Mouse (Mus musculus) urinary bladder, postnatal 4 days (tissue): ENCODE measurements around the gene Kctd5.

Experiments
- DNase-seq, 2 experiments: peaks; one replicate each; pipeline ENCODE4 v3.0.0; 2021 to 2022; ENCODE audit warnings: low spot score in 2 of 2

Kctd5 gene

GRCm38 (mm10) chr17:24037360-24037759 lies 35.9 kb downstream of the Kctd5 start:
- no peak for DNase-seq

- DNase-seq: no peak
Observed at GRCm38 (mm10) chr17:24036954-24037353, 36.3 kb downstream of the Kctd5 start.

- DNase-seq: no peak
Observed at GRCm38 (mm10) chr17:24035087-24035486, 38.2 kb downstream of the Kctd5 start.

- no peak for DNase-seq
Observed at GRCm38 (mm10) chr17:24030551-24030950, 42.7 kb downstream of the Kctd5 start.

GRCm38 (mm10) chr17:24029477-24029876 lies 43.8 kb downstream of the Kctd5 start:
- DNase-seq: no peak

GRCm38 (mm10) chr17:24021375-24022199 lies 51.7 kb downstream of the Kctd5 start:
- DNase-seq: no peak

- no peak for DNase-seq
Observed at GRCm38 (mm10) chr17:24020696-24021095, 52.6 kb downstream of the Kctd5 start.

GRCm38 (mm10) chr17:24015727-24016126 lies 57.6 kb downstream of the Kctd5 start:
- no peak for DNase-seq

GRCm38 (mm10) chr17:24014433-24014965 lies 58.8 kb downstream of the Kctd5 start:
- no peak for DNase-seq

GRCm38 (mm10) chr17:24012921-24013320 lies 60.4 kb downstream of the Kctd5 start:
- DNase-seq: no peak

- DNase-seq: no peak
Observed at GRCm38 (mm10) chr17:24009617-24010016, 63.7 kb downstream of the Kctd5 start.

- no peak for DNase-seq
Observed at GRCm38 (mm10) chr17:24008105-24008504, 65.2 kb downstream of the Kctd5 start.

- no peak for DNase-seq
Observed at GRCm38 (mm10) chr17:24007391-24007790, 65.9 kb downstream of the Kctd5 start.

GRCm38 (mm10) chr17:24006930-24007329 lies 66.4 kb downstream of the Kctd5 start:
- DNase-seq: no peak

GRCm38 (mm10) chr17:24005049-24005448 lies 68.2 kb downstream of the Kctd5 start:
- no peak for DNase-seq

- no peak for DNase-seq
Observed at GRCm38 (mm10) chr17:24004071-24004665, 69.1 kb downstream of the Kctd5 start.

- DNase-seq: no peak
Observed at GRCm38 (mm10) chr17:24000404-24000803, 72.9 kb downstream of the Kctd5 start.

GRCm38 (mm10) chr17:23998383-23998782 lies 74.9 kb downstream of the Kctd5 start:
- peak in 1 of 2 experiments; percentile 36 for DNase-seq

- DNase-seq: peak in 1 of 2 experiments; percentile 53
Observed at GRCm38 (mm10) chr17:23997901-23998300, 75.4 kb downstream of the Kctd5 start, which contains the start of gene Prss22. Gene Prss22 (minus strand): TSS chr17:23998100.
